Mouse (Mus musculus): ENCODE measurements around the gene Sel1l3. TPM values are rescaled to one million over a fixed set of nuclear protein-coding genes. Genes with fewer than 3 reads are reported as not detected.

The Sel1l3 gene
- total and polyA plus RNA-seq, 3 experiments = 0.86 to 1.6 (median 1.5) TPM

GRCm38 (mm10) chr5:53106125-53106524, 107.6 kb downstream of the Sel1l3 start:
- DNase-seq = no peak
- no peak overlapping the region for H3K4me3 ChIP-seq
- TF ChIP-seq POLR2A (IDR thresholded peaks at IDR 0.05; ENCODE audit: insufficient read depth, low read depth, low read length) = no peak
- no peak for TF ChIP-seq CTCF (IDR thresholded peaks at IDR 0.05)
- TF ChIP-seq EP300 (IDR thresholded peaks at IDR 0.05; ENCODE audit: insufficient read depth, low read depth, low read length) = no peak

GRCm38 (mm10) chr5:53105716-53106115, 108.0 kb downstream of the Sel1l3 start:
- no peaks in the 10 kb centered on the region for H3K27me3 ChIP-seq (ENCODE audit: control insufficient read depth, insufficient read depth, low read length)
- DNase-seq = no peak
- H3K4me1 ChIP-seq (ENCODE audit: control insufficient read depth, insufficient read depth, low read length) = no peaks in the 10 kb centered on the region
- WGBS = 70% methylated on average over 8 of the region's 8 CpGs
- no peaks in the 10 kb centered on the region for H3K36me3 ChIP-seq (ENCODE audit: control insufficient read depth, insufficient read depth, low read length)
- no peak overlapping the region for H3K4me3 ChIP-seq
- TF ChIP-seq CTCF (IDR thresholded peaks at IDR 0.05) = no peak
- no peak for TF ChIP-seq EP300 (IDR thresholded peaks at IDR 0.05; ENCODE audit: insufficient read depth, low read depth, low read length)
- no peak for TF ChIP-seq POLR2A (IDR thresholded peaks at IDR 0.05; ENCODE audit: insufficient read depth, low read depth, low read length)
- no peaks in the 10 kb centered on the region for H3K79me2 ChIP-seq (replicated peaks; ENCODE audit: control insufficient read depth, insufficient read depth, low read length)
- no peak overlapping the region for H3K27ac ChIP-seq
- no peak overlapping the region for H3K9ac ChIP-seq (ENCODE audit: low read depth, low read length)
- intact Hi-C loops (cut with DNase I) = no loop called here

More at GRCm38 (mm10) chr5:53106125-53106524, 107.6 kb downstream of the Sel1l3 start:
- Histone ChIP-seq H3K79me2 (replicated peaks; ENCODE audit: control insufficient read depth, insufficient read depth, low read length) (no peaks in the 10 kb centered on the region), H3K27me3 (ENCODE audit: control insufficient read depth, insufficient read depth, low read length) (no peaks in the 10 kb centered on the region), H3K36me3 (ENCODE audit: control insufficient read depth, insufficient read depth, low read length) (no peaks in the 10 kb centered on the region), H3K4me1 (ENCODE audit: control insufficient read depth, insufficient read depth, low read length) (no peaks in the 10 kb centered on the region), H3K9ac (ENCODE audit: low read depth, low read length) (no peak overlapping the region), H3K27ac (no peak overlapping the region)
- 50% methylated on average over 4 of the region's 4 CpGs for whole genome bisulfite sequencing
- intact Hi-C loops (cut with DNase I) = no loop called here

- no peak for DNase-seq
- Histone ChIP-seq H3K27me3 (ENCODE audit: control insufficient read depth, insufficient read depth, low read length) (no peaks in the 10 kb centered on the region), H3K4me3 (no peak overlapping the region), H3K79me2 (replicated peaks; ENCODE audit: control insufficient read depth, insufficient read depth, low read length) (no peaks in the 10 kb centered on the region), H3K4me1 (ENCODE audit: control insufficient read depth, insufficient read depth, low read length) (no peaks in the 10 kb centered on the region), H3K36me3 (ENCODE audit: control insufficient read depth, insufficient read depth, low read length) (no peaks in the 10 kb centered on the region), H3K27ac (no peak overlapping the region), H3K9ac (ENCODE audit: low read depth, low read length) (no peak overlapping the region)
- 80% methylated on average over 13 of the region's 13 CpGs for WGBS
- intact Hi-C loops (cut with DNase I) = no loop called here
- TF ChIP-seq CTCF (IDR thresholded peaks at IDR 0.05) = no peak
- no peak for TF ChIP-seq POLR2A (IDR thresholded peaks at IDR 0.05; ENCODE audit: insufficient read depth, low read depth, low read length)
These were observed 109.4 kb downstream of the Sel1l3 start for GRCm38 (mm10) chr5:53104177-53104855.

GRCm38 (mm10) chr5:53101848-53102473, 111.8 kb downstream of the Sel1l3 start:
- Histone ChIP-seq H3K9ac (ENCODE audit: low read depth, low read length) (no peak overlapping the region), H3K4me3 (no peak overlapping the region), H3K36me3 (ENCODE audit: control insufficient read depth, insufficient read depth, low read length) (no peaks in the 10 kb centered on the region), H3K27me3 (ENCODE audit: control insufficient read depth, insufficient read depth, low read length) (no peaks in the 10 kb centered on the region), H3K27ac (no peak overlapping the region), H3K79me2 (replicated peaks; ENCODE audit: control insufficient read depth, insufficient read depth, low read length) (no peaks in the 10 kb centered on the region), H3K4me1 (ENCODE audit: control insufficient read depth, insufficient read depth, low read length) (no peaks in the 10 kb centered on the region)
- intact Hi-C loops (cut with DNase I) = no loop called here
- TF ChIP-seq CTCF (IDR thresholded peaks at IDR 0.05) = no peak
- DNase-seq = no peak
- 84% methylated on average over 12 of the region's 12 CpGs for WGBS

GRCm38 (mm10) chr5:53091331-53091730, 122.4 kb downstream of the Sel1l3 start:
- Histone ChIP-seq H3K4me3 (no peak overlapping the region), H3K9ac (ENCODE audit: low read depth, low read length) (no peak overlapping the region), H3K4me1 (ENCODE audit: control insufficient read depth, insufficient read depth, low read length) (no peaks in the 10 kb centered on the region), H3K79me2 (replicated peaks; ENCODE audit: control insufficient read depth, insufficient read depth, low read length) (no peaks in the 10 kb centered on the region), H3K27me3 (ENCODE audit: control insufficient read depth, insufficient read depth, low read length) (no peaks in the 10 kb centered on the region; the same call in 1 of the 2 replicates), H3K27ac (no peak overlapping the region), H3K36me3 (ENCODE audit: control insufficient read depth, insufficient read depth, low read length) (no peaks in the 10 kb centered on the region)
- 70% methylated on average over 3 of the region's 3 CpGs for WGBS
- intact Hi-C loops (cut with DNase I) = no loop called here
- DNase-seq = no peak
- TF ChIP-seq CTCF (IDR thresholded peaks at IDR 0.05) (no peak), EP300 (IDR thresholded peaks at IDR 0.05; ENCODE audit: insufficient read depth, low read depth, low read length) (no peak), POLR2A (IDR thresholded peaks at IDR 0.05; ENCODE audit: insufficient read depth, low read depth, low read length) (no peak)

- Histone ChIP-seq H3K79me2 (replicated peaks; ENCODE audit: control insufficient read depth, insufficient read depth, low read length) (no peaks in the 10 kb centered on the region), H3K9ac (ENCODE audit: low read depth, low read length) (no peak overlapping the region), H3K27me3 (ENCODE audit: control insufficient read depth, insufficient read depth, low read length) (no peaks in the 10 kb centered on the region), H3K27ac (no peak overlapping the region), H3K36me3 (ENCODE audit: control insufficient read depth, insufficient read depth, low read length) (no peaks in the 10 kb centered on the region), H3K4me1 (ENCODE audit: control insufficient read depth, insufficient read depth, low read length) (no peaks in the 10 kb centered on the region), H3K4me3 (no peak overlapping the region)
- intact Hi-C loops (cut with DNase I) = no loop called here
- TF ChIP-seq EP300 (IDR thresholded peaks at IDR 0.05; ENCODE audit: insufficient read depth, low read depth, low read length) (no peak), CTCF (IDR thresholded peaks at IDR 0.05) (no peak), POLR2A (IDR thresholded peaks at IDR 0.05; ENCODE audit: insufficient read depth, low read depth, low read length) (no peak)
- DNase-seq = no peak
- WGBS = 62% methylated on average over 7 of the region's 7 CpGs
These were observed 126.3 kb downstream of the Sel1l3 start for GRCm38 (mm10) chr5:53087452-53087851.
